Mouse (Mus musculus): Measurements from ENCODE around the gene Sdr9c7.
A peak's percentile ranks its signal among the peaks of the same experiment; 100 is the strongest.
"Not testable (repeated sequence)": the region's sequence is repeated elsewhere in the genome, so short reads cannot be mapped to it uniquely, and the experiment has no call there.

The Sdr9c7 gene

DNA sequence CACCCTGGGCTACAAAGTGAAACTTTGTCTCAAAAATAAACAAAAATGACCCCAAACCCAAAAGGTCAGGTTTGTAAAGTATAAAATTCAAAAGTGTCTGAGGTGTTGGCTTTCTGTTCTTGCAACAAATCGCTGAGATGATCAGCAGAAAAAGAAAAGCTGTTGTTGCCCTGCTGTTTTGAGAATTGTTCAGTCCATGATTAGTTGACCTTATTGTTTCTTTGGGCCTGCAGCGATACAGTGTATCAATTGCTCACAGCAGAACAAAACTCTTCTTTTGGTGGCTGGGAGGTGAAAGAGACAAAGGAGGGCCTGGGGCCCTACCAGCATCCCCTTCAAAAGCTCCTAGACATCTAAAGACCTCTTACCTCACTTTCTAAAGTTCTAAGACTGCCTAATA is 7.8 kb downstream of the Sdr9c7 start:
- DNase-seq (ENCODE audit: low read depth, low spot score): no peak

DNA sequence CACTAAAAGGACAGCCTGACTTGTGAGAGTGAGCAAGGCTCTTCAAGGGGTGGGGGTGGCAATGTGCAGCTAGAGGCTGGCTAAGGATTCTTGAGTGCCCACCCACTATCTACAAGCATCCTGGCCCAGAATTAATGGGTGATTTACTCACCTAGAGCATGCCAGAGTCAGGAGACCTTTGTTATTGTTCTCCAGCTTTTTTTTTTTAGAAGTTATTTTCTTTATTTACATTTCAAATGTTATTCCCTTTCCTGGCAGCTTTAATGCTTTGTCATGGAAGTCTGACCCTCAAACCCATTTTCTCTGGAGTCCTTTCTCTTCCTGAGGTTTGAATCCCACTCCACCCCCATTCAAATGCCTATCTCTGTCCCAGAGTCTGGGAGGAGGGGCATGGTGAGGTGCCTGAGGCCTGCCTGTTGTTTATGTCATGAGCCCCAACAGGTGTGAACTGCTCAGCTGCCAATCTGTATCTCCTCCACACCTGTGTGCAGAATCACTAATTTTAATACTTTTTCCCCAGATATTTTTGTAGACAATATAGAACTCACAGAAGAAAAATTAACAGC is 9.2 kb downstream of the Sdr9c7 start:
- DNase-seq (ENCODE audit: low read depth, low spot score): no peak

DNA sequence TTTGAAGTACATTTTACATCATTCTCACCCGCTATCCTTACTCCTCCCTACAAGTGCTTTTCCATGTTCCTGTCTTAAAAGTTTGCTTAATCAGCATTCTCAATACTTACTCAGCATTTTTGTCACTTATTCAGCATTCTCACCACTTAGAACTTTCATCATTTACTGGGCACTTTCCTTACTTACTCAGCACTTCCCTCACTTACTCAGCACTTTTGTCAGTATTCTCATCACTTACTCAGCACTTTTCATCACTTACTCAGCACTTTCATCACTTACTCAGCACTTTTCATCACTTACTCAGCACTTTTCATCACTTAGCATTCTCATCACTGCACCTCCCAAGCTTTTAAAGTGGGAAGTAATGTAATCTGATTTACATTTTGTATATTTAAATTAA is 17.3 kb downstream of the Sdr9c7 start:
- no peak for DNase-seq (ENCODE audit: low read depth, low spot score)

DNA sequence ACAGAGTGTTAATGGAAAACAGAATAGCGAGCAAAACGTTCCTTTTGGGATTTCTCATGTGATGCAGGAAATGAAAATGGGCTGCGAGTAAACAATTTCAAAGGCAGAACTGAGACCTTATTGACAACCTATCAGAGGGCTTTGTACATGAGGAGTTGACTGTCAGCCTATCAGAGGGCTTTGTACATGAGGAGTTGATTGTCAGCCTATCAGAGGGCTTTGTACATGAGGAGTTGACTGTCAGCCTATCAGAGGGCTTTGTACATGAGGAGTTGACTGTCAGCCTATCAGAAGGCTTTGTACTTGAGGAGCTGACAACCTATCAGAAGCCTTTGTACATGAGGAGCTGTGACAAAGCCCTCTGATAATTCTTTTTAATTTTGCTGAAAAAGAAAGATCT is 18.9 kb downstream of the Sdr9c7 start:
- not testable (repeated sequence) for DNase-seq (ENCODE audit: low read depth, low spot score)

DNA sequence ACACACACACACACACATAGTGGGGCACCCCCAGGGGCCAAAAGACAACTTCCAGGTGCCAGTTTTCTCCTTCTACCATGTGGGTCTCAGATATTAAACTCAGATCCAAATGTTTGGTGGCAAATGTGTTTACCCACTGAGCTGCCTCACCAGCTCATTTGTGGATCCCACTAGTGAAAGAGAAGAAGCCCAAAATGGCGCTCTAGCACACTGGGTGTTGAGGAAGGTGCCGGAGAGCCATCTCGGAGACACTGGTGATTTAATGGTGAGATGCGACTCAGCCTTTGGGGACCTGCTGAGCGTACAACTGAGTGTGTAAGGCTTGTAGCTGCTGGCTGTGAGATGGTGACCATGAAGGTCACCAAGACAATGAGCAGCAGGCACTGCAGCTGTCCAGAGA is 19.3 kb downstream of the Sdr9c7 start:
- DNase-seq (ENCODE audit: low read depth, low spot score): no peak

DNA sequence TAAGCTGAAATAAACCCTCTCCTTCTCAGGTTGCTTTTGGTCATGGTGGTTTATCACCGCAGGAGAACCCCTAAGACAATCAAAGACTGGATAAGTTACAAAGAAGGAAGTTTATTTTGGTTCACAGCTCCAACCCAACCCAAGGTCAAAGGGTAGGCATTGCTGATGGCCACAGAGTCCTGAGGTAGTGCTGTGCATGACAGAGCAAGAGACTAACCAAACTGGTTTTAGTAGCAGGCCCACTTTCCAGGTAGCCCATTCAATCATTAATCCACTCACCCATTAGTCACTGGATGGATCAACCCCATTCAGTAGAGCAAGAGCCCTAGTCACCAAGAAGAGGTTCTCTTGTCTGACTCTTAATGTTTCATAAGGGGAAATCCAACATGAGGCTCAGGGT is 23.9 kb downstream of the Sdr9c7 start:
- no peak for DNase-seq (ENCODE audit: low read depth, low spot score)

DNA sequence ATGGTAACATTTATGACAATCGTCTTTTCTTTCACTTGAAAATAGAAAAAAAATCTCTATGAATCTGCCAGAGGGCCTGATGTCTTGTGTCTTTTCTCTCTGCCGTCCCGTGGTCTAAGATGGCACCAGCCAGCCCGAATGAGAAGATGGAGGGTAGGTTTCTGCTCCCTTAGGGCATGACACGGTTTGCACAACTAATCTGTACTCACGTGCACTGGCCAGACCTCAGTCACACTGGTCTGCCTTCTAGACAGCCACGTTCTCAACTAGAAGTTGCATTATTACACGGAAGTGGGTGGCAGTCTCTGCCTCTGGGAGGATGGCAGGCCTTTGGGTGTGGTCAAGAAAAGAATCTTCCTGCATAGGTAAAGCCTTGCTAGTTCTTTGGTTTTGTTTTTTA is 24.7 kb downstream of the Sdr9c7 start:
- DNase-seq (ENCODE audit: low read depth, low spot score): no peak

DNA sequence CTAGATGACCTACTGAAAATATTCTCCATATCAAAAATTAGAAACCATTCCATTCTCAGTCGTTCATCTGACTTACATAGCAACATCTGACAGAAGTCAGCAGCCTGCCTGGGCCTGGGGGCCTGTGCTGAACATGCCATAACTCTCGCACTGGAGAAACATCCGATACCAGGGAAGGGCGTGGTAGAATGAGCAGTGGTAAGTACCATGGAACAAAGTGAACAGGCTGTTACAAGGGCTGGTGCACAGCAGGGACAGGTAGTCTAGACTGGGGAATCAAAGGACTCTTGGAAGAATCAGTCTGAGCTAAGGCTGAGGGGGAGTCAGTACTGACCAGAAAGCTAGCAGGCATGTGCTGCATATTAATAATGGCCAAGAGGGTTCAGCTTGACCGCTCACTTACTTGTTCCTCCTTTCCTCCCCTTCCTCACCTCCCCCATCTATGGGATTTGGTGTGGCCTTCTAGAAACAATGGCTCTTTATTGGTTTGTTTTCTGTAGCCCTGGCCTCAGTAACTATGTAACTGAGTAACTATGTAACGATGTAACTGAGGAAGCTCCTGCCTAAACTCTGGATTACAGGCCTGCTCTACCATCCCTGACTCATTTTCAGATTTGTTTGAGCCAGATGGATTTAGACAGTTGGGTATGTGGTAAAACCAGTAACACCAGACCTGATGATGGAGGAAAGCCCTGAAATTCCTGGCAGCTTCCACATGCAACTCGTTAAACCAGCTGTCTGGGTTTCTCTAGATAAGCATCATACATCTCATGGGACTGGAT is 26.5 kb downstream of the Sdr9c7 start:
- no peak for DNase-seq (ENCODE audit: low read depth, low spot score)

DNA sequence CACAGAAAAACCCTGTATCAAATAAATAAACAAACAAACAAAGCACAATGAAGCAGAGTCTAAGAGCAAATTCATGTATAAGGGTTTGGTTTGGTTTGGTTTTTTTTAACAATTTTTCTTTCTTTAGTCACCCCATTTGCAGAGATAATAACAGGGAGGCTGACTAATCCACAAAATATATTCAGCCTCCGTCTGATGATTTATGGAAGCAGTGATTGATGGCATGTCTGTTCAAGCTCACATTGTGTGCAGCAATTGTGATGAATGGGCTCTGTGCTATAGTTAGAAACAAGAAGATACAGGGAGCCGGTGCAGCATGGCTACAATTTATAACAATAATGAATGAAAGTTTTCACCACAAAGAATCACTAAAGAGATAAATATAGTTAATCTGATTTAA is 29.4 kb downstream of the Sdr9c7 start:
- DNase-seq (ENCODE audit: low read depth, low spot score): no peak

DNA sequence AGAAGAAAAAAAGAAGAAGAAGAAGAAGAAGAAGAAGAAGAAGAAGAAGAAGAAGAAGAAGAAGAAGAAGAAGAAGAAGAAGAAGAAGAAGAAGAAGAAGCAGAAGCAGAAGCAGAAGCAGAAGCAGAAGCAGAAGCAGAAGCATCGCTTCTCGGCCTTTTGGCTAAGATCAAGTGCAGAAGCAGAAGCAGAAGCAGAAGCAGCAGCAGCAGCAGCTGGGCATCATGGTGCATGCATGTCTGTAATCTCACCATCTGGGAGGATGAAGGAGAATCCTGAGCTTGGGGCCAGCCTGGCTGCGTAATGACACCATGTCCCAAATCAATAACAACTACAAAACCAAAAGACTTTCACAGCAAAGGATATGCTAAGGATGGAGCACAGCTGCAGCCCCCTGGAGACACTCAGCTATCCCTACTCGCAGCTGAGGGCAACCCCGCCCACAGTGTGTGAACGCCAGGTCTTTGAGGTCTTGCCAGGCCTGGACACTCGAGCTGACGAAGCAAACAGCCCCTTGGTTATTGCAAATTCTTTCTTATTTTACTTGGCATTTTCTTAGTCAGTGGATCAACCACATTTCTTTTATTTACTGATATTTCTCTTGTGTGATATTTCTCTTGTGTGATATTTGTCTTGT is 34.1 kb downstream of the Sdr9c7 start:
- no peak for DNase-seq (ENCODE audit: low read depth, low spot score)

DNA sequence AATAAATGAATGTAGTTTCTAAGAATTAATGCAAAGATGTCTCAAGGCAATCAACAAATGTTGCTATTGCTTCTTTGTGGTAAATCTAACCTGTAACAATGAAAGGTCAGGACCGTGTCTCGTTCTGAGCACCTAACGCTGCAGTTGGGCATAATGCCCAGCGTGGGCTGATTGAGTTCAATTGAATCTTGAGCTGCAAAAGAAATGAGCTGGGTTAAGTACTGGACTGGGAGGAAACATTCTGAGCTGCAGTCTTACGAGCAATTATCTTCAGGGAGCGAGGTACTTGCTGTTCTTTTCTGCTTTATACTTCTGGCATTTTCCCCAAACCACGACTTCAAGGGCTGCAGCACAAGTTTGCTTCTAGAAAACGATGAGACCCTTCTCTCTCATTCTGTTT is 38.0 kb downstream of the Sdr9c7 start:
- no peak for DNase-seq (ENCODE audit: low read depth, low spot score)

DNA sequence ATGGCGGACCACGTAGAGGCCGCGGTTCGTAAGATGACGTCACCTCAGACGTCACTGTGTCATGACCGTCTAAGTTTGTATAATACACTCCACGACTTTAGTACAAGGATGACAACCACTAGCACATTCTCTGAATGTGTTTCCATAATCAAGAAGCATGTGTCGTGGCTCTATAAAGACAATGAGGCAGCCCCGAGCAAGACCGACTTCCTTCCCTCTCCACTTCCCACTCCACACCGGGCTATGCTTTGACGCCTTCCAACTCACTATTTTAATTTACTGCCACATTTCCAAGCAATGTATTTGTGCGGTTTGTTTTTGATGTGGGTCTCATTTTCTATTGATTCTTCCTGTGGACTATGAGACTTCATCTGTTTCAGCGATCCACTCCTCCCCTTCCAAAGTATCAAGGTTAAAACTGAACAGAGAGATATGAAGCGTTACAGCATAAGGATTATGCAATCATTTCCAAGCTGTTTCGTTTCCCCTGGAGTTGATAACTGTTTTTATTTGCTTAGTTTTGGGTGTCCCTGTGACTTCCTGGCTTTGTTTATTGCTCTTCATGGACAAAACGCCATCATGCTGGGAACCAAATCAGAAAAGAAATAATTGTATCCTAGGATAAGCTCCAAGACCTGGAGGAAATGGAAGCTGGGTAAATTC is 38.6 kb downstream of the Sdr9c7 start:
- no peak for DNase-seq (ENCODE audit: low read depth, low spot score)

DNA sequence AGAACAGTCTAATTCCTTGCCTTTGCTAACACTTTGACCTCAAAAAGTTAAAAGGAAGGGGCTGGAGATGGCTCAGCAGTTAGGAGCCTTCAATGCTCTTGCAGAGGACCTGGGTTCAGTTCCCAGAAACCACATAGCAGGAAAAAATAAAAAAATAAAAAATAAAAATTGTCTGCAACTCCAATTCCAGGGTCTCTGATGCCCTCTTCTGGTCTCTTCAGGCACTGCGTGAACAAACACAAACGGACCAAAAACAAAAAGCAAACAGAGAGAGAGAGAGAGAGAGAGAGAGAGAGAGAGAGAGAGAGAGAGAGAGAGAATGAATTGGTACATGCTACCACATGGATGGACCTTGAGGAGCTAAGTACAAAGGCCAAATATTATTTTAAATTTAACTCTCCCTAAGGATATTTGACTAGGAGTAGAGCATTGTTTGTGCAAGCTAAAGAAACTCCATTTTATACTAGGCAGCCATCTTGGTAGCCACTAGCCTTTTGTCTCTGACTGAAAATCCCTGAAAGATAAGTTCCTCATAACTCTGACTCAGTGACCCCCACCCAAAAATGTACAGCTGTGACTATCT is 39.2 kb downstream of the Sdr9c7 start:
- DNase-seq (ENCODE audit: low read depth, low spot score): peak; percentile 21

DNA sequence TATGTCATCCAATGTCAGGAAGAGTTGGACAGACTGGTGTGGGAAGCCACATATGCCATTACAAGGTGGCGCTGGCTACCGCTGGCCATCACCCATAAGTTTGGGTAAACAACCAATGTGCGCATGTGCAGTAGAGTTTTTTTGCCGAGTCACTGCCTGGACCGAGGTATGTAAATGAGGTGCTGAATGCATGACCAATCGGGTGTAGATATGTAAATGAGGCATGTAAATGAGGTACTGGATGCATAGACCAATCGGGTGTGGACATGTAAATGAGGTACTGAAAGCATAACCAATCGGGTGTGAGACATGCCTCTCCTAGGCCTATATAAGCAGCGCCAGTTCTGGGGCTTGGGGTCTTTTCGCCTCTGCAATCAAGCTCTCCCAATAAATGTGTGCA is 41.3 kb downstream of the Sdr9c7 start:
- DNase-seq (ENCODE audit: low read depth, low spot score): not testable (repeated sequence)

DNA sequence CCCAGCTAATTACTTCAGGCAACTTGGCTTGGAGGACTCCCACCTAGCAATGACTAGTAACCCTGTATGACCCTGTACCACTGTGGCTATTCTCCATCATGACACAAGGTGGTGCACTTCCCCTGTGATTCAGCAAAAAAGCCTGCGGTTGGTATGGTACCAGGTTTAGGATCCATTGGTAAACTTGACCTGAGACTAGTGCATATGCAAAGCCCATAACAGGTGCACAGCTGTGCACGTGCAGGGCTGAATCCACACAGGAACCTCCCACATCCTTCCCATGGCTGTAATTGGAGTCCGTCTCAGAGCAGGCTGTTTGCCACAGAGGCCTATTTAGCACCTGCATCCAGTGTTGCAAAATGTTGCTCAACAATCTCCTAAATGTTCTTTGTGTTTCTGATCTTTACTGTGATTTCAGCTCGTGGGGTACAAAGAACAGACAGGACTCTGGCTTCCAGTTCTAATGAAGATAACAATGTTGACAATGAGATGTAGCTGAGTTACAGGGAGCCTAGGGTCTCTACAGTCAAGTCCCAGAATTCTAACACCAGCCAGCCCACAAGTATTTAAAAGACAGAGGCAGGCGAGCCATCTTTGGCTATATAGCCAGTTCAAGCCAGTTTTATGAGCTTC is 47.2 kb downstream of the Sdr9c7 start:
- no peak for DNase-seq (ENCODE audit: low read depth, low spot score)

DNA sequence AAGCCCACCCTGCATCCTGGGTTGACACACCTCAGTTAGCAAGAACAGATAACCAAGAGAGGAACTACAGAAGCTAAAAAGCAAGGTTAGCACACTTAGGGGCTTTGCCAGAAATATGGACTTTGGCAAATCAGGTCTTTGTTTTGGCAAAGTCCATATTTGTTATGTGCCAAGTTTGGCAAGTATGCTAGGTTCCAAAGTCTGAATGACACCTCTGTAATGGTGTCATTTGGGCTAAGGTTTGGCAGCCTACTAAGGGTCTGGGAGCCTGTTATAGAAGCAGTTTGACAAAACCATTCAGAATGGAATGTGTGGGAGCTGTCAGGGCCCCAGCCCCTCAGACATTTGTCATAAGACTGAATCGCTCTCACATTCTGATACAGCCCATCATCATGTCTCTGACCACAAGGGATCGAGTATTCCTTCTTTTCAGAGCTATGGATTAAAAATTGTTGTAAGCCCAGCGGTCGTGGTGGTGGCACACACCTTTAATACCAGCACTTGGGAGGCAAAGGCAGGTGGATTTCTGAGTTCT is 51.3 kb downstream of the Sdr9c7 start:
- no peak for DNase-seq (ENCODE audit: low read depth, low spot score)

DNA sequence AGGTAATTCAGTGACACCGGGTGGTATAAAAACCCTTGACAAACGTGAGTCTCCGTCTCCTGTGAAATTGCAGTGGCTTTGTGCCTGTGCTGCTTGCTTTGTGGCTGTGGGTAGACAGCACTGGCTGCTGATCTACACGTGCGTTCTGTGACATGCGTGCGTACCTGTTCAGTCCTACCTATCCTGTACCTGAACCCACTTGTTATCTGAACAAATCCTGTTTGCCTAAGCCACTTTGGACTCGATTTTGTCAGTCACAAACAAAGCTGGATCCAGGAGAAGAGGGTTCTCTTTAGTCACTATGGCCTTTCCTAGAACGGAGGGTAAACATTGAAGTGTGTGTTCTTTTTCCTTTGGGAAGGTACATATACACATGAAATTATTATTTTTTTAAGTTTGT is 53.1 kb downstream of the Sdr9c7 start:
- DNase-seq (ENCODE audit: low read depth, low spot score): no peak

DNA sequence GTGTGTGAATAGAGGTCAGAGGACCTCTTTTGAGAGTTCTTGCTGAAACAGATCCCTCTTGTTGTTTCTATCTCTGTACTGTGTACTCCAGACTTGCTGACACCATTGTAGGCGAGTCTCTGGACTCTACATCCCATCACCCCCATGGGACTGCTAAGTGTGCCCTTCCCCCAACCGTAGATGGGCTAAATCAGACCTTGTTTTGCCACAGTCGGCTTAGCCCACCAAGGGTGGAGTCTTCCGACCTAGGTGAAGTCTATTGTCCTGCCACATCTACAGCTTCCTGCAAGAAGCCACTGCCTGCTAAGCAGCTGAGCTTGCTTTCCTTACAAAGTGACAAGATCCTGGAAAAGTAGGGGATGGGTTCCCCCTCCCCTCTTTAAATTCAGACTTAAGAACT is 53.5 kb downstream of the Sdr9c7 start:
- no peak for DNase-seq (ENCODE audit: low read depth, low spot score)

DNA sequence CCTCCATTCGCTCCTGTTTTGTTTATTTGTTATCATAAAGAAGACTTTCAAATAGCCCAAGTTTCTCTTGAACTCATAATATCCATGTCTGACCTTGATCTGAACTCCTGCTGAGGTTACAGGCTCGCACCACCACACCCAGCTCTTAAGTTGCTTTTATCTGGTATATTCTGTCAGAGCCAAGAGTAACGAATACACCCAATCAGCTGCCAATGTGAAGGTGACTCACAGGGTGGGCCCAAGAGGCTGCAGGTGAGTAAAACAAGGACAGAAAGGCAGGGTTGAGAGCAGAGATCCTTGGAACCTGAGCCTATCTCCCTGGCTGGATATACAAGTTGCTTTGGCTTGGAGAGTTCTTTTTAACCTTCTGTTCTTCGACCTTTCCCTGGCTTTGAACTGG is 56.7 kb downstream of the Sdr9c7 start:
- no peak for DNase-seq (ENCODE audit: low read depth, low spot score)

DNA sequence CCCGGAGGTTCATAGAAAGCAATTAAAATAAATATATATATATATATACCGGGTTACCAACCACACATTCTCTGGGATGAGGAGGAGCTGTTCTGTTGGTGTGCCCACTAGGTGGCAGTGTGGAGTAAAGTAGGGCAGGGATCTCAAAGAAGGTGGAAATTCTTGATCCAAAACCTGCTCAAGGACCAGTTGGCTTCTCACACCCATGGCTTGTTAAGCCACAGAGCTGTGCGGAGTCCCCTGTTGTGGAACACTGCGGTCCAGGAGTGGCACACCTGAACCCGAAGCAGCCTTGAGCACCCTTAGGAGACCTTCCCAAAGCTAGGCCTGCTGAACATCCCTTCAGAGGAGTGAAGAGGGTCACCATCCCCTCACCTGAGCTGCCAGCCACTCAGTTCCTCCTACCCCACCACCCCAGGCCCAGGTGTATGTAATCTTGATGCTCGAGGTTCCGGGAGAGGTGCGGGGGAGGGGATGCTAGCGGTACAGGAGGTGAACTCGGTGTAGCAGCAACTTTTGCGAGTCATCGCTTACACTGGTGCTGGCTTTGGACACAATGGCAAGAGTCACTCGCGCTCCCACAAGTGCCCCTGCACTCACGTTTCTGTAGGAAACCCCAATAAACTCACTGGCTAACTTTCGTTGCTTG is 58.0 kb downstream of the Sdr9c7 start:
- peak; percentile 13 for DNase-seq (ENCODE audit: low read depth, low spot score)

DNA sequence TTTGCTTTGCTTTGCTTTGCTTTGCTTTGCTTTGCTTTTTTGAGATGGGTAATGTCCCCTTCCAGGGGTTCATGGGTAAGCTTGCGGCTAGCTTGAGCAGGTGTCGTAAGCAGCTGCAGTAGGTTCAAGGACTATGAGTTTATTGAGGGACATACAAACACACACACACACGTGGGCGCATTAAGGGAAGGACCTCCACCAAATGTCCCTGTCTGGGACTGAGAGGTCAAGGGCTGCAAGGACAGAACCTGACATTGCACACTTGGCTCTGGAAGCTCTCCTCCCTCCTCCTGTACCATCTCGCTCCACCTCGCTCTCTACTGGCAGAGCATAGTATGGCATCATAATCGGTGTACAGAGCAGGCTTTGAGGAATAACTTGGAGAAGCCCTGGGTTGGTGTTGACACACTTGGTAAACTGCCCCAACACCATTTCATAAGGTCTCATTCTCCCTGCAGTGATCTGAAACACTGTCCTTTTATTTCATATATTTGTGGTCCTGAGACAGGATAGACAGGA is 60.9 kb downstream of the Sdr9c7 start:
- no peak for DNase-seq (ENCODE audit: low read depth, low spot score)

All from telencephalon, adult 2 months (tissue).